Mouse (Mus musculus): ENCODE results near the gene Hist1h3d. TPM values are rescaled to one million over a fixed set of nuclear protein-coding genes. Genes with fewer than 3 reads are reported as not detected.
"Not testable (repeated sequence)": the region's sequence is repeated elsewhere in the genome, so short reads cannot be mapped to it uniquely, and the experiment has no call there.

The Hist1h3d gene
- polyA plus RNA-seq, 1 experiment from 2014 or later, result 6.2 TPM

DNA sequence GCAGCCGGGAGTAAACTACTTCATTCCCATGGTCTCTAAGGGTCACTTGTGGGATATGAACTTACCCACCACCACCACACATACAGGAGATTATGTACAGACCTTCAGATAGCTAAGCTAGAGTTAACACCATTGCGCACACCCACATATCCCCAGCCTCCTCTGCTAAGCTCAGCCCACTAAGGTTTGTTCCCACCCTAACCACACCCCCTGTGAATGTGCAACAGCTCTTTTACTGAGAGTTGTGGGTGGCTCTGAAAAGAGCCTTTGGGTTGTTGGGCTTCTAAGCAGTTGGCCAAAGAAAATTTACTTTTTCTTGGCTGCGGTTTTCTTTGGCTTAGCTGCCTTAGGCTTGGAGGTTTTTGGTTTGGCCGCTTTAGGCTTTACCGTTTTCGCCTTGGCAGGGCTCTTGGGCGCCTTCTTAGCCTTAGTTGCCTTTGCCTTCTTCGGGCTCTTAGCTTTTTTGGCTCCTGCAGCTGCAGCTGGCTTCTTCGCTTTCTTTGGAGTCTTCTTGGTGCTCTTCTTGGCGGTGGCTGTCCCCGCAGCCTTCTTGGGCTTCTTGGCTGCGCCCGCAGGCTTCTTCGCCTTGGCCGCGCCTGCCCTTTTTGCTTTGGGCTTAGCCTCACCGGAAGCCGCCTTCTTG, 46.1 kb downstream of the Hist1h3d start:
- Histone ChIP-seq H3K27ac (peak overlapping the region; percentile 100), H3K36me3 (no peaks in the 10 kb centered on the region), H3K4me3 (peak overlapping the region; percentile 72), H3K9me3 (replicated peaks) (no peaks in the 10 kb centered on the region), H3K9ac (peak overlapping the region; percentile 97), H3K4me2 (peak overlapping the region; percentile 90), H3K27me3 (replicated peaks) (peaks cover 8% of the 10 kb centered on the region; the same call in 1 of the 2 replicates), H3K4me1 (peaks cover 28% of the 10 kb centered on the region)
- peak; percentile 84 for ATAC-seq
- WGBS (ENCODE audit: insufficient replicate concordance), result under 1% methylated on average over 18 of the region's 18 CpGs

DNA sequence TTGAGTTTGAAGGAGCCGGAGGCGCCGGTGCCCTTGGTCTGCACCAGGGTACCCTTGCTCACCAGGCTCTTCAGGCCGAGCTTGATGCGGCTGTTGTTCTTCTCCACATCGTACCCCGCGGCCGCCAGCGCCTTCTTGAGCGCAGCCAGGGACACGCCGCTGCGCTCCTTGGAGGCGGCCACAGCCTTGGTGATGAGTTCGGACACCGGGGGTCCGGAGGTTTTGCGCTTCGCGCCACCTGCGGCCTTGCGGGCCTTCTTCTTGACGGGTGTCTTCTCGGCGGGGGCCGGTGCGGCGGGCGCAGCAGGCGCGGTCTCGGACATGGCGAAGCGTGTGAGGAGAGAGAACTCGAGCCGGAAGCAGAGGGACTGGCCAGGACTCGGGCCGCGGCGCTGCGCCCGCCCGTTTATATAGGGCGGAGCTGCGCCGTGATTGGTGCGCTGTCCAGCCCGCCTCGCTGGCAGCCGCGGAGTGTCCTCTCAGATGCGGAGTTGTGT, 46.7 kb downstream of the Hist1h3d start, which contains the start of gene Hist1h1e:
Gene Hist1h1e (minus strand): TSS at position 384 of the 497 bp plus-strand sequence.
- Histone ChIP-seq H3K27ac (peak within 1 kb of the TSS; percentile 100), H3K4me2 (peak within 1 kb of the TSS; percentile 90), H3K4me3 (peak within 1 kb of the TSS; percentile 72), H3K9ac (peak within 1 kb of the TSS; percentile 97), H3K4me1 (peaks cover 28% of the 10 kb centered on the region)
- not testable (repeated sequence) for H3K9me3 ChIP-seq (replicated peaks); H3K27me3 ChIP-seq (replicated peaks); H3K36me3 ChIP-seq
- peak; percentile 84 for ATAC-seq
- under 1% methylated on average over 53 of the region's 53 CpGs for WGBS (ENCODE audit: insufficient replicate concordance)

DNA sequence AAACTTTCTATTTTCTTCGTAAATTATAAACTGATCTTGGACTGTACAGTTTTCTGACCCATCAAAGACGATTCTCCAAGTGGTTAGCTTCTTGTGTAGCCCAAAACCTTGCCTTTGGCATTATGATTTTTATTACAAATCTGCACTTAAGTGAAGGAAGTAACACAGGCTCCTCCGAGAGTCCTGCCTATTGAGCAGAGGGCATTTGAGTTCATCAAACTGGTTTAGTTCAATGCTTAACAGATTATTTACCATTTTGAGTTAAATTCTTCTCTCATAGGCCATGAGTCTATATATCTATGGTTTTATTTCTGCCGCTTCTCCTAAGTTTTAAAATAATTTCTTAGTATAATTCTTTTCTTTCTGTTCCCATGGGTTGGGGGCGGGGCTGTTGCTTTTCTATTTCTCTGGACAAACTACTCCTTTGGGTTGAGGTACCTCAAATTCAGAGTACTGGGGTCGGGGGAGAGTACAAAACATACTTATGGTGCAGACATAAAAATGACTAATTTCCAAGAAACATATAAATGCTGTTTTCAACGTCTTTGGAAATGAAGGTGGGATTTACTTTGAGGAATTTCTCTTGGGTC, 47.4 kb downstream of the Hist1h3d start:
- peak overlapping the region; percentile 90 for H3K4me2 ChIP-seq
- peak overlapping the region; percentile 100 for H3K27ac ChIP-seq
- no peaks in the 10 kb centered on the region for H3K36me3 ChIP-seq
- H3K9me3 ChIP-seq (replicated peaks), result no peaks in the 10 kb centered on the region
- no peak for ATAC-seq
- peaks cover 28% of the 10 kb centered on the region for H3K4me1 ChIP-seq
- peak overlapping the region; percentile 72 for H3K4me3 ChIP-seq
- WGBS (ENCODE audit: insufficient replicate concordance), result 21% methylated on average over 7 of the region's 7 CpGs
- H3K9ac ChIP-seq, result peak overlapping the region; percentile 97
- H3K27me3 ChIP-seq (replicated peaks), result peaks cover 8% of the 10 kb centered on the region; the same call in 1 of the 2 replicates

Small RNAs within 50 kb of the gene (microRNA-seq; reads per million reads assigned to microRNA genes)
- gene Gm44297 (2.8 reads per million), gene Gm44359 (not detected), gene Gm44394 (not detected)

Other genes with a start within 250 kb of the Hist1h3d start
- 19.5 and 21.6 TPM in 2 replicates for gene Zfp322a, start 206.6 kb upstream of the Hist1h3d start, polyA plus RNA-seq (2016; fragmentation: Nextera tagmentation; extraction: Ambion mirVana)
- gene Abt1, start 151.9 kb upstream of the Hist1h3d start, polyA plus RNA-seq (2016; fragmentation: Nextera tagmentation; extraction: Ambion mirVana), result 8.8 and 9.6 TPM in 2 replicates
- 1.9 and 2.5 TPM in 2 replicates for gene Btn1a1, start 109.9 kb upstream of the Hist1h3d start, polyA plus RNA-seq (2016; fragmentation: Nextera tagmentation; extraction: Ambion mirVana)
- gene Btn2a2, start 86.9 kb upstream of the Hist1h3d start, polyA plus RNA-seq (2016; fragmentation: Nextera tagmentation; extraction: Ambion mirVana), result 0.07 TPM in 1 of 2 replicates, not detected in the other
- gene Hist1h4h, start 44.7 kb upstream of the Hist1h3d start, polyA plus RNA-seq (2016; fragmentation: Nextera tagmentation; extraction: Ambion mirVana), result 4.4 and 4.7 TPM in 2 replicates
- gene Hist1h2af, start 41.9 kb upstream of the Hist1h3d start, polyA plus RNA-seq (2016; fragmentation: Nextera tagmentation; extraction: Ambion mirVana), result 7.8 and 13.9 TPM in 2 replicates
- gene Hist1h3g, start 40.3 kb upstream of the Hist1h3d start, polyA plus RNA-seq (2016; fragmentation: Nextera tagmentation; extraction: Ambion mirVana), result 12.9 and 16.3 TPM in 2 replicates
- gene Hist1h2bh, start 32.4 kb upstream of the Hist1h3d start, polyA plus RNA-seq (2016; fragmentation: Nextera tagmentation; extraction: Ambion mirVana), result 1.4 and 1.5 TPM in 2 replicates
- 1.3 and 1.6 TPM in 2 replicates for gene Hist1h3f, start 31.7 kb upstream of the Hist1h3d start, polyA plus RNA-seq (2016; fragmentation: Nextera tagmentation; extraction: Ambion mirVana)
- gene Hist1h4f, start 24.1 kb upstream of the Hist1h3d start, polyA plus RNA-seq (2016; fragmentation: Nextera tagmentation; extraction: Ambion mirVana), result 1.1 and 1.6 TPM in 2 replicates
- gene Hist1h1d, start 22.5 kb upstream of the Hist1h3d start, polyA plus RNA-seq (2016; fragmentation: Nextera tagmentation; extraction: Ambion mirVana), result 0.89 and 0.93 TPM in 2 replicates
- 4.9 and 6.2 TPM in 2 replicates for gene Hist1h3e, start 13.4 kb upstream of the Hist1h3d start, polyA plus RNA-seq (2016; fragmentation: Nextera tagmentation; extraction: Ambion mirVana)
- 106 and 109 TPM in 2 replicates for gene Hist1h2ae, start 4.5 kb upstream of the Hist1h3d start, polyA plus RNA-seq (2016; fragmentation: Nextera tagmentation; extraction: Ambion mirVana)
- gene Hist1h2bg, start 4.4 kb upstream of the Hist1h3d start, polyA plus RNA-seq (2016; fragmentation: Nextera tagmentation; extraction: Ambion mirVana), result 10.7 and 14.4 TPM in 2 replicates
- gene Hist1h2bf, start 1.6 kb upstream of the Hist1h3d start, polyA plus RNA-seq (2016; fragmentation: Nextera tagmentation; extraction: Ambion mirVana), result 7.1 and 9.9 TPM in 2 replicates
- 1.2 and 3.1 TPM in 2 replicates for gene Hist1h2ad, start 1.4 kb upstream of the Hist1h3d start, polyA plus RNA-seq (2016; fragmentation: Nextera tagmentation; extraction: Ambion mirVana)
- 128 and 134 TPM in 2 replicates for gene Hist1h4d, start 5.8 kb downstream of the Hist1h3d start, polyA plus RNA-seq (2016; fragmentation: Nextera tagmentation; extraction: Ambion mirVana)
- 2.1 and 2.2 TPM in 2 replicates for gene Hist1h2be, start 45.4 kb downstream of the Hist1h3d start, polyA plus RNA-seq (2016; fragmentation: Nextera tagmentation; extraction: Ambion mirVana)
- gene Hist1h1e, start 46.8 kb downstream of the Hist1h3d start, polyA plus RNA-seq (2016; fragmentation: Nextera tagmentation; extraction: Ambion mirVana), result 26.5 and 27.9 TPM in 2 replicates
- gene Hist1h2ac, start 108.2 kb downstream of the Hist1h3d start, polyA plus RNA-seq (2016; fragmentation: Nextera tagmentation; extraction: Ambion mirVana), result 0.91 and 1.3 TPM in 2 replicates
- 75.3 and 75.6 TPM in 2 replicates for gene Hist1h2bc, start 108.4 kb downstream of the Hist1h3d start, polyA plus RNA-seq (2016; fragmentation: Nextera tagmentation; extraction: Ambion mirVana)
- not detected in 2 replicates for gene Hist1h1t, start 120.1 kb downstream of the Hist1h3d start, polyA plus RNA-seq (2016; fragmentation: Nextera tagmentation; extraction: Ambion mirVana)
- gene Hist1h4c, start 122.7 kb downstream of the Hist1h3d start, polyA plus RNA-seq (2016; fragmentation: Nextera tagmentation; extraction: Ambion mirVana), result 8.6 and 11.6 TPM in 2 replicates
- 4.9 and 5.7 TPM in 2 replicates for gene Hfe, start 135.1 kb downstream of the Hist1h3d start, polyA plus RNA-seq (2016; fragmentation: Nextera tagmentation; extraction: Ambion mirVana)
- 56.9 and 57.2 TPM in 2 replicates for gene Hist1h1c, start 163.0 kb downstream of the Hist1h3d start, polyA plus RNA-seq (2016; fragmentation: Nextera tagmentation; extraction: Ambion mirVana)
- 4.8 and 6.7 TPM in 2 replicates for gene Hist1h3c, start 169.8 kb downstream of the Hist1h3d start, polyA plus RNA-seq (2016; fragmentation: Nextera tagmentation; extraction: Ambion mirVana)
- 4.6 and 5.5 TPM in 2 replicates for gene Hist1h2bb, start 171.0 kb downstream of the Hist1h3d start, polyA plus RNA-seq (2016; fragmentation: Nextera tagmentation; extraction: Ambion mirVana)
- 70.3 TPM in 2 replicates for gene Hist1h2ab, start 175.4 kb downstream of the Hist1h3d start, polyA plus RNA-seq (2016; fragmentation: Nextera tagmentation; extraction: Ambion mirVana)
- 15.2 and 16.6 TPM in 2 replicates for gene Hist1h3b, start 176.5 kb downstream of the Hist1h3d start, polyA plus RNA-seq (2016; fragmentation: Nextera tagmentation; extraction: Ambion mirVana)
- 4.5 and 5.7 TPM in 2 replicates for gene Hist1h4b, start 181.2 kb downstream of the Hist1h3d start, polyA plus RNA-seq (2016; fragmentation: Nextera tagmentation; extraction: Ambion mirVana)
- 0.44 and 0.93 TPM in 2 replicates for gene Hist1h4a, start 185.5 kb downstream of the Hist1h3d start, polyA plus RNA-seq (2016; fragmentation: Nextera tagmentation; extraction: Ambion mirVana)
- gene Hist1h3a, start 186.6 kb downstream of the Hist1h3d start, polyA plus RNA-seq (2016; fragmentation: Nextera tagmentation; extraction: Ambion mirVana), result 5.5 and 6.8 TPM in 2 replicates
- 4.9 and 5.8 TPM in 2 replicates for gene Hist1h1a, start 187.9 kb downstream of the Hist1h3d start, polyA plus RNA-seq (2016; fragmentation: Nextera tagmentation; extraction: Ambion mirVana)
- gene Trim38, start 194.2 kb downstream of the Hist1h3d start, polyA plus RNA-seq (2016; fragmentation: Nextera tagmentation; extraction: Ambion mirVana), result not detected in 2 replicates
- gene Slc17a2, start 231.2 kb downstream of the Hist1h3d start, polyA plus RNA-seq (2016; fragmentation: Nextera tagmentation; extraction: Ambion mirVana), result 0.35 and 0.43 TPM in 2 replicates

All from liver, embryonic 12.5 days (tissue).